ENCODE assay signal across 9 mouse cellular contexts in the genomic region with DNA sequence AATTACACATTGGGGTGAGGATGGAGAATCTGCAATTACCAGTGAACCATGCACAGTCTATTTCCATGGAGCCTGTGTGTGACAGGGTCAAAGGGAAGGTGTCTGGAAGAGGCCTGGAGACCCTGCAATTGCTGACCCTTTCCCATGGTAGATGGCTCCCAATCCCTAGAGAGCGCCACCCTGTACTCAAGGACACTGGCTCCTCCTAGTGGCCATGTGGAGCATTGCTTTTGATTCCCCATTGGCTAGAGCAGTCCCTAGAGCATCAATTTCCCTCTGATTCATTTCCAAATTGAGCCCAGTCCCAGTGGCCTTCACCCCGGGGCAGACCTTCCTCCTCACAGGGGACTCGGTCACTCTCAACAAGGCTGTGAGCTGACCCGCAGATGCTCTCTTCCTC. TPM values are rescaled to one million over a fixed set of nuclear protein-coding genes. Genes with fewer than 3 reads are reported as not detected.
DNase-seq lines count a peak whose midpoint lies in the region; ATAC-seq and TF ChIP-seq lines count a peak whose summit lies in the region.
"Had no signal": no experiment of that assay in that cellular context is flagged by ENCODE, and none has a peak within 500 bp of the region (broad histone marks: within the 10 kb centered on the region; RNA-seq: fewer than 3 reads in every experiment).

No protein-coding gene starts in this region.

- H3K36me3 ChIP-seq in heart, embryonic 10.5 days = no peaks in the 10 kb centered on the region
- H3K36me3 ChIP-seq in intestine, postnatal 0 days (ENCODE audit: control insufficient read depth, insufficient read depth) = no peaks in the 10 kb centered on the region
- H3K36me3 ChIP-seq in neural tube, embryonic 12.5 days = no peaks in the 10 kb centered on the region

- ATAC-seq in frontal cortex, adult (ENCODE audit: low TSS enrichment) = peak; percentile 73; the same call in 1 of the 2 replicates
- peak; percentile 36; the same call in 1 of the 2 replicates for ATAC-seq in intestine, postnatal 0 days
- peak; percentile 32; the same call in 1 of the 2 replicates for ATAC-seq in neural tube, embryonic 12.5 days (ENCODE audit: low FRiP score, low read depth)
- ATAC-seq: Patski had no signal

- 3% methylated on average over 4 of the region's 4 CpGs for WGBS in heart, embryonic 10.5 days
- 2% methylated on average over 4 of the region's 4 CpGs for WGBS in intestine, postnatal 0 days
- 2% methylated on average over 4 of the region's 4 CpGs for WGBS in neural tube, embryonic 12.5 days

- H3K4me2 ChIP-seq in intestine, postnatal 0 days (replicated peaks; ENCODE audit: low read depth) = no peak overlapping the region
- H3K4me2 ChIP-seq in neural tube, embryonic 12.5 days (replicated peaks) = no peak overlapping the region

- peak; percentile 96 for DNase-seq in heart, adult 11 months
- DNase-seq in heart, embryonic 10.5 days (ENCODE audit: low spot score) = no peak
- DNase-seq in cerebellum, adult 8-10 months = peak; percentile 55
- peak; percentile 74 to 81 for DNase-seq in left cerebral cortex, postnatal 25 days (ENCODE audit: low spot score in 2 of 2)
- peak; percentile 13 for DNase-seq in telencephalon, adult 2 months (ENCODE audit: low read depth, low spot score)

- H3K9ac ChIP-seq in intestine, postnatal 0 days (ENCODE audit: low read depth, low read length) = no peak overlapping the region
- H3K9ac ChIP-seq in neural tube, embryonic 12.5 days = no peak overlapping the region

- H3K27ac ChIP-seq in heart, embryonic 10.5 days = no peak overlapping the region
- H3K27ac ChIP-seq in intestine, postnatal 0 days (ENCODE audit: low read depth, low read length) = no peak overlapping the region
- H3K27ac ChIP-seq in neural tube, embryonic 12.5 days = no peak overlapping the region

- intact Hi-C loops in left cerebral cortex, postnatal 25 days (cut with DNase I) = loop anchor here (1.0 to 2.0 kb wide), 3 partner anchors 62 to 116 kb away; partner anchors contain the start of gene Ngfr

- H3K27me3 ChIP-seq in heart, embryonic 10.5 days (ENCODE audit: insufficient read depth, poor library complexity, severe bottlenecking) = peaks cover 80% of the 10 kb centered on the region
- H3K27me3 ChIP-seq in intestine, postnatal 0 days (replicated peaks; ENCODE audit: control insufficient read depth, insufficient read depth, low read length) = peaks cover 27% of the 10 kb centered on the region; the same call in 1 of the 2 replicates
- H3K27me3 ChIP-seq in neural tube, embryonic 12.5 days (replicated peaks) = peaks cover 7% of the 10 kb centered on the region; the same call in 1 of the 2 replicates

- no peak overlapping the region for H3K4me3 ChIP-seq in heart, embryonic 10.5 days
- H3K4me3 ChIP-seq in intestine, postnatal 0 days (ENCODE audit: low read depth, low read length) = no peak overlapping the region
- H3K4me3 ChIP-seq in neural tube, embryonic 12.5 days = no peak overlapping the region

- H3K4me1 ChIP-seq in heart, embryonic 10.5 days = peaks cover 38% of the 10 kb centered on the region
- H3K4me1 ChIP-seq in intestine, postnatal 0 days (replicated peaks; ENCODE audit: control insufficient read depth, insufficient read depth, low read length) = no peaks in the 10 kb centered on the region
- peaks cover 22% of the 10 kb centered on the region for H3K4me1 ChIP-seq in neural tube, embryonic 12.5 days

- no peaks in the 10 kb centered on the region for H3K9me3 ChIP-seq in heart, embryonic 10.5 days
- no peaks in the 10 kb centered on the region for H3K9me3 ChIP-seq in intestine, postnatal 0 days (ENCODE audit: control insufficient read depth)
- H3K9me3 ChIP-seq in neural tube, embryonic 12.5 days = no peaks in the 10 kb centered on the region

- peak; percentile 97 for TF ChIP-seq CTCF in intestine, postnatal 0 days (IDR thresholded peaks at IDR 0.05; ENCODE audit: low read depth)

RNA-seq across cellular contexts. Expression of gene Phb, which starts 17.9 kb away (rescaled TPM):
- 320 and 328 TPM in 2 replicates for polyA plus RNA-seq in heart, embryonic 10.5 days (2016; fragmentation: Nextera tagmentation; extraction: Ambion mirVana)
- 133 and 147 TPM in 2 replicates for polyA plus RNA-seq in intestine, postnatal 0 days (2015; fragmentation: Nextera tagmentation; extraction: Ambion mirVana)
- 10 to 100 TPM; 80.2 to 81.4 TPM for total RNA-seq in left cerebral cortex, postnatal 25 days (2021)
- polyA plus RNA-seq in neural tube, embryonic 12.5 days (2016; fragmentation: Nextera tagmentation; extraction: Ambion mirVana) = 197 and 200 TPM in 2 replicates
